9 mouse cellular contexts compared by ENCODE assay signal in genomic region chr14:19920254-19920691, GRCm38 (mm10). TPM values are rescaled to one million over a fixed set of nuclear protein-coding genes. Genes with fewer than 3 reads are reported as not detected.
DNase-seq lines count a peak whose midpoint lies in the region.
"Had no signal": no experiment of that assay in that cellular context is flagged by ENCODE, and none has a peak within 500 bp of the region (broad histone marks: within the 10 kb centered on the region; RNA-seq: fewer than 3 reads in every experiment).

No protein-coding gene starts in this region.

- no peak overlapping the region for H3K4me3 ChIP-seq in limb, embryonic 10.5 days
- H3K4me3 ChIP-seq: liver, embryonic 15.5 days had no signal

- H3K36me3 ChIP-seq in limb, embryonic 10.5 days = peaks cover 19% of the 10 kb centered on the region
- H3K36me3 ChIP-seq: liver, embryonic 15.5 days had no signal

- H3K9me3 ChIP-seq in limb, embryonic 10.5 days (replicated peaks) = no peaks in the 10 kb centered on the region
- H3K9me3 ChIP-seq: liver, embryonic 15.5 days had no signal

- H3K27ac ChIP-seq in limb, embryonic 10.5 days = peak overlapping the region; percentile 77
- H3K27ac ChIP-seq: liver, embryonic 15.5 days had no signal

- peaks cover 30% of the 10 kb centered on the region for H3K4me1 ChIP-seq in limb, embryonic 10.5 days
- H3K4me1 ChIP-seq: liver, embryonic 15.5 days had no signal

- 70% methylated on average over 13 of the region's 13 CpGs for WGBS in limb, embryonic 10.5 days

- no peaks in the 10 kb centered on the region for H3K27me3 ChIP-seq in limb, embryonic 10.5 days (ENCODE audit: low read depth, poor library complexity, severe bottlenecking)
- H3K27me3 ChIP-seq: liver, embryonic 15.5 days had no signal

- peak; percentile 40 to 56 for DNase-seq in right cerebral cortex, postnatal 10 days (ENCODE audit: low spot score in 2 of 2)
- DNase-seq in right cerebral cortex, postnatal 25 days = no peak
- peak; percentile 27 for DNase-seq in fibroblast of lung, adult 2 months (ENCODE audit: low read depth)
- peak; percentile 40 for DNase-seq in limb, embryonic 10.5 days (ENCODE audit: low spot score)
- no peak for DNase-seq in B cell, adult 2 months
- DNase-seq in cerebellum, adult 11-12 months = no peak
- DNase-seq in gastrocnemius, postnatal 14 days = no peak
- DNase-seq: heart, postnatal 10 days had no signal

- intact Hi-C loops in gastrocnemius, postnatal 14 days (cut with DNase I; ENCODE audit: low total_unique reads) = no loop called here

RNA-seq across cellular contexts. Expression of gene Gng2, which starts 57.2 kb away (rescaled TPM):
- 63.9 and 72.1 TPM in 2 replicates for polyA plus RNA-seq in limb, embryonic 10.5 days (2016; fragmentation: Nextera tagmentation; extraction: Ambion mirVana)
- 10 to 100 TPM in 1 of 2 experiments, 1 to 10 TPM in 1; 9.7 to 14.2 TPM for total RNA-seq in gastrocnemius, postnatal 14 days (2021)

Comparison
In these comparisons a context has a peak if more than half of its experiments do, and no peak if none do; other contexts are left out.
1. DNase-seq: peak in right cerebral cortex, postnatal 10 days (2 of 2), fibroblast of lung, adult 2 months (single experiment) and limb, embryonic 10.5 days (single experiment); none in right cerebral cortex, postnatal 25 days (single experiment), B cell, adult 2 months (0 of 2), cerebellum, adult 11-12 months (single experiment) and gastrocnemius, postnatal 14 days (single experiment).